Mouse (Mus musculus) frontal cortex, postnatal 14 days (tissue): ENCODE results near the gene Zswim8.
"Not testable (repeated sequence)": the region's sequence is repeated elsewhere in the genome, so short reads cannot be mapped to it uniquely, and the experiment has no call there.

Experiments used
- DNase-seq, 2 experiments: peaks; one replicate each; pipeline ENCODE4 v3.0.0; 2022; ENCODE audit warnings: low spot score in 2 of 2

The Zswim8 gene

GRCm38 (mm10) chr14:20693589-20694101 is 13.7 kb upstream of the Zswim8 start:
- no peak for DNase-seq

GRCm38 (mm10) chr14:20694185-20694883 is 13.0 kb upstream of the Zswim8 start:
- no peak for DNase-seq

- peak; percentile 80 to 82 for DNase-seq
Measured at GRCm38 (mm10) chr14:20694884-20695760, 12.2 kb upstream of the Zswim8 start, which contains the start of gene Fut11. Fut11 (plus strand) TSS chr14:20694968.

GRCm38 (mm10) chr14:20695761-20696520 is 11.4 kb upstream of the Zswim8 start:
- DNase-seq: peak in 1 of 2 experiments; percentile 23

- DNase-seq: peak in 1 of 2 experiments; percentile 55
Measured at GRCm38 (mm10) chr14:20696986-20697385, 10.4 kb upstream of the Zswim8 start.

- no peak for DNase-seq
Measured at GRCm38 (mm10) chr14:20698515-20698914, 8.8 kb upstream of the Zswim8 start.

GRCm38 (mm10) chr14:20700362-20700761 is 7.0 kb upstream of the Zswim8 start:
- DNase-seq: no peak

- DNase-seq: no peak
Measured at GRCm38 (mm10) chr14:20701554-20701953, 5.8 kb upstream of the Zswim8 start.

GRCm38 (mm10) chr14:20702096-20702740 is 5.1 kb upstream of the Zswim8 start:
- no peak for DNase-seq

- DNase-seq: peak; percentile 81 to 90
Measured at GRCm38 (mm10) chr14:20702741-20703381, 4.5 kb upstream of the Zswim8 start, which contains the start of gene Chchd1. Chchd1 (plus strand) TSS chr14:20703006.

GRCm38 (mm10) chr14:20703461-20703860 is 3.9 kb upstream of the Zswim8 start:
- DNase-seq: not testable (repeated sequence)

- no peak for DNase-seq
Measured at GRCm38 (mm10) chr14:20708239-20708638, 887 bp downstream of the Zswim8 start.

- DNase-seq: no peak
Measured at GRCm38 (mm10) chr14:20713832-20714231, 6.5 kb downstream of the Zswim8 start.

- DNase-seq: no peak
Measured at GRCm38 (mm10) chr14:20718443-20718842, 11.1 kb downstream of the Zswim8 start.

- DNase-seq: no peak
Measured at GRCm38 (mm10) chr14:20719767-20720166, 12.4 kb downstream of the Zswim8 start.

- no peak for DNase-seq
Measured at GRCm38 (mm10) chr14:20721371-20721770, 14.0 kb downstream of the Zswim8 start.

GRCm38 (mm10) chr14:20723006-20723405 is 15.7 kb downstream of the Zswim8 start:
- no peak for DNase-seq

- peak in 1 of 2 experiments; percentile 78 for DNase-seq
Measured at GRCm38 (mm10) chr14:20724043-20724442, 16.7 kb downstream of the Zswim8 start.

- DNase-seq: no peak
Measured at GRCm38 (mm10) chr14:20725660-20726339, 18.4 kb downstream of the Zswim8 start.

- no peak for DNase-seq
Measured at GRCm38 (mm10) chr14:20729871-20730270, 22.5 kb downstream of the Zswim8 start.
